Mouse (Mus musculus) thymus, postnatal 25 days (tissue): ENCODE measurements around the gene Stxbp3.
"Not testable (repeated sequence)": the region's sequence is repeated elsewhere in the genome, so short reads cannot be mapped to it uniquely, and the experiment has no call there.

ENCODE experiments used
- DNase-seq: peaks from one replicate; pipeline ENCODE4 v3.0.0; 2022

Stxbp3 gene

GRCm38 (mm10) chr3:108840000-108840715 is at the start of gene Stxbp3:
TSS of gene Stxbp3 (minus strand) at chr3:108840526.
- DNase-seq = peak; percentile 99

GRCm38 (mm10) chr3:108889908-108890307 is 49.6 kb upstream of the Stxbp3 start, which contains the start of gene Fndc7:
TSS of gene Fndc7 (minus strand) at chr3:108890008.
- DNase-seq = no peak

GRCm38 (mm10) chr3:108887618-108887975 is 47.3 kb upstream of the Stxbp3 start:
- no peak for DNase-seq

- DNase-seq = no peak
Observed at GRCm38 (mm10) chr3:108886934-108887617, 46.8 kb upstream of the Stxbp3 start.

GRCm38 (mm10) chr3:108885686-108886530 is 45.6 kb upstream of the Stxbp3 start:
- DNase-seq = peak; percentile 18

- DNase-seq = no peak
Observed at GRCm38 (mm10) chr3:108884706-108885289, 44.5 kb upstream of the Stxbp3 start.

- no peak for DNase-seq
Observed at GRCm38 (mm10) chr3:108883067-108883466, 42.7 kb upstream of the Stxbp3 start.

- not testable (repeated sequence) for DNase-seq
Observed at GRCm38 (mm10) chr3:108881873-108882272, 41.5 kb upstream of the Stxbp3 start.

- peak; percentile 65 for DNase-seq
Observed at GRCm38 (mm10) chr3:108880544-108881507, 40.5 kb upstream of the Stxbp3 start.

GRCm38 (mm10) chr3:108879836-108880435 is 39.6 kb upstream of the Stxbp3 start:
- no peak for DNase-seq

GRCm38 (mm10) chr3:108879129-108879528 is 38.8 kb upstream of the Stxbp3 start:
- no peak for DNase-seq

- DNase-seq = no peak
Observed at GRCm38 (mm10) chr3:108870631-108871030, 30.3 kb upstream of the Stxbp3 start.

- no peak for DNase-seq
Observed at GRCm38 (mm10) chr3:108867449-108867848, 27.1 kb upstream of the Stxbp3 start.

- DNase-seq = peak; percentile 64
Observed at GRCm38 (mm10) chr3:108865676-108866075, 25.4 kb upstream of the Stxbp3 start.

GRCm38 (mm10) chr3:108865129-108865528 is 24.8 kb upstream of the Stxbp3 start:
- DNase-seq = no peak

- no peak for DNase-seq
Observed at GRCm38 (mm10) chr3:108863091-108863490, 22.8 kb upstream of the Stxbp3 start.

GRCm38 (mm10) chr3:108862282-108862681 is 22.0 kb upstream of the Stxbp3 start:
- not testable (repeated sequence) for DNase-seq

GRCm38 (mm10) chr3:108860786-108861185 is 20.5 kb upstream of the Stxbp3 start:
- DNase-seq = no peak

- DNase-seq = no peak
Observed at GRCm38 (mm10) chr3:108858231-108858770, 18.0 kb upstream of the Stxbp3 start.

- no peak for DNase-seq
Observed at GRCm38 (mm10) chr3:108857714-108858113, 17.4 kb upstream of the Stxbp3 start.

- no peak for DNase-seq
Observed at GRCm38 (mm10) chr3:108857124-108857470, 16.8 kb upstream of the Stxbp3 start.
